Mouse (Mus musculus): Measurements from ENCODE around the gene Agmat. TPM values are rescaled to one million over a fixed set of nuclear protein-coding genes. Genes with fewer than 3 reads are reported as not detected.
"Not testable (repeated sequence)": the region's sequence is repeated elsewhere in the genome, so short reads cannot be mapped to it uniquely, and the experiment has no call there.

The Agmat gene
- total RNA-seq, 2 experiments from 2014 or later: 1.1 to 1.3 TPM

DNA sequence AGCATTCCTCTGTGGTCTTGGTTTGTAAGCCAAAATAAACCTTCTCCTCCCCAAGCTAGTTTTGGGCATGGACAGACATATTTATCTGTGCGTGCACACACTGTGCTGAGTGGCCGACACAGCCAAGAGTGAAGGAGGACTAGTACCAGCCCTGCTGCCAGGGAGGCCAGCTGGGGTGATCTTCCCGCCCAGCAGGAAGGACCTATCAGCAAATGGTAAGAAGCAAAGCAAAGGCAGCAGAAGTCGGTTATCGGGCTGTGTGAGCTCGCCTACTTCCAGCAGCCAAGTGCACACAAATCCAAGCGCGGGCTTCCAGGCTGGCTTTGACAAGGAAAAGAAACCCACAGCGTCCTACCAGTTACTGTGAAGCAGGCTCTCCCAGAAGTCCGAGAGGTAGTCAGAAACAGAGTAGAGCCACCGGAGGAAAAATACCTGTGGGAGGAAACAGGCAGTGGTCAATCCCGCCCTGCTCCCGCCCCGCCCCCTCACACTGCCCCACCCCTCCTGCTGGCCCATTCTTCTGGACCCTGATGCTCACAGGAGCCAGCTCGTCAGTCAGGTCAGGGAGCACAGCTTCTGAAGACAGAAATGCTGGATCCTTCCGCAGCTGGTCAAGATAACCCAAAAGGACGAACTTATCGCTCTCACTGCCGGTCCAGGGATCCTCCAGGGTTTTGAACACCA lies 21.0 kb downstream of the Agmat start:
- no peak for DNase-seq (ENCODE audit: low spot score in 2 of 2)
- intact Hi-C loops (cut with DNase I): no loop called here

GRCm38 (mm10) chr4:141769501-141770160 lies 23.2 kb downstream of the Agmat start:
- intact Hi-C loops (cut with DNase I): no loop called here

GRCm38 (mm10) chr4:141771823-141772222 lies 25.4 kb downstream of the Agmat start:
- DNase-seq (ENCODE audit: low spot score in 2 of 2): no peak
- intact Hi-C loops (cut with DNase I): no loop called here

More at GRCm38 (mm10) chr4:141769501-141770160, 23.2 kb downstream of the Agmat start:
- no peak for DNase-seq (ENCODE audit: low spot score in 2 of 2)

GRCm38 (mm10) chr4:141773019-141773418 lies 26.5 kb downstream of the Agmat start:
- intact Hi-C loops (cut with DNase I); DNase-seq (ENCODE audit: low spot score in 2 of 2): not testable (repeated sequence)

GRCm38 (mm10) chr4:141779828-141780227 lies 33.4 kb downstream of the Agmat start:
- peak; percentile 80 to 81 for DNase-seq (ENCODE audit: low spot score in 2 of 2)
- intact Hi-C loops (cut with DNase I): no loop called here

- DNase-seq (ENCODE audit: low spot score in 2 of 2): no peak
- intact Hi-C loops (cut with DNase I): no loop called here
These were observed 34.9 kb downstream of the Agmat start for GRCm38 (mm10) chr4:141781201-141781985.

- intact Hi-C loops (cut with DNase I): no loop called here
- DNase-seq (ENCODE audit: low spot score in 2 of 2): no peak
These were observed 38.4 kb downstream of the Agmat start for GRCm38 (mm10) chr4:141784835-141785234.

DNA sequence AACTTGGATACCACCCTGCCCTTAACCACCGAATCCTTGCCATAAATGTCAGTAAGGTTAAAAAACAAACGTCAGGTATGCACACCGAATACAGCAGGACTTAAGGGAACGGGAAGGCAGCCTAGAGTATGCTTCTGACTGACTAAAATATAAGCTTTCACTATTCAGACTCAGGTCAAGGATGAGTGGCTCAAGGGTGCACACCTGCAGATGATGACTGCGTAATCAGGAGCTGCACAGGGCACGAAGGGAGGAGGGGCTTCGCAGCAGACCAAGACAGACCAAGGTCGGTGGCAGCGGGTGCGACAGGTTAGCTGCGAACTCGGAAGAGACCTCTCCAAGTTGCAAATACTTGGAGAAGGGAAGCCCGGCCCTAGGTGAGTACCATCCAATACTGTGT lies 39.7 kb downstream of the Agmat start:
- intact Hi-C loops (cut with DNase I): no loop called here

GRCm38 (mm10) chr4:141787046-141787445 lies 40.6 kb downstream of the Agmat start:
- intact Hi-C loops (cut with DNase I): no loop called here
- DNase-seq (ENCODE audit: low spot score in 2 of 2): no peak

More for the DNA sequence above, 39.7 kb downstream of the Agmat start:
- no peak for DNase-seq (ENCODE audit: low spot score in 2 of 2)

GRCm38 (mm10) chr4:141787462-141787861 lies 41.0 kb downstream of the Agmat start:
- no peak for DNase-seq (ENCODE audit: low spot score in 2 of 2)

DNA sequence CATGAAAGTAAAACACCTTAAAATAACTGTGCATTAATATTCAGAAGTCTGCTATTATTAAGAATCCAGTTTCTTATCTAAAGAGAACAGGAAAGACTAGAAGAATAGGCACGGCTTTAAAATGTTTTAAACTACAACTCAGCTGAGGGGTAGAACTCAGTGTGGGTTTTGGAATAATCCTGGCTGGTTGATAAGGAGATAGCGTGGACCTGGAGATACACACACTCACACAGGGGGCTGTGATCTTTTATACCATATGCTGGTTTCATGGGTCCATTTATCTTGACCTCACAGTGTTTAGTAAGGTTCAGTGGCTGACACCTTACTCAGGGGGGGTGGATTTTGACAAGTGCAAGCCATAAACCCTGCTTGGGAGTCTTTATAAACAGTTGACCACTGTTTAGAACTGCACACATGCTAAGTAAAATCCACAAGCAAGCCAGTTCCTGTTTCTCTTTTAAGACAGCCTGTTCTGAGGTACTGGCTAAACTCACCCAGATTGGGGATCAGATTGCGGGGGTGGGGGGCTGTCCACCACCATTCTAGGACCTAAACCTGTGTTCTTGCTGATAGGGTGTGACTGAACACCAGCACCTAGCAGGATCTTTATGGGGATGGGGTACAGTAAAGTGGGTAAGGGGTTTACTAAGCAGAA lies 43.2 kb downstream of the Agmat start:
- intact Hi-C loops (cut with DNase I): loop anchor here (5.0 kb wide), 1 partner anchor 67 kb away; the partner anchor contains the start of gene Ddi2
- no peak for DNase-seq (ENCODE audit: low spot score in 2 of 2)

More at GRCm38 (mm10) chr4:141787462-141787861, 41.0 kb downstream of the Agmat start:
- intact Hi-C loops (cut with DNase I): no loop called here

DNA sequence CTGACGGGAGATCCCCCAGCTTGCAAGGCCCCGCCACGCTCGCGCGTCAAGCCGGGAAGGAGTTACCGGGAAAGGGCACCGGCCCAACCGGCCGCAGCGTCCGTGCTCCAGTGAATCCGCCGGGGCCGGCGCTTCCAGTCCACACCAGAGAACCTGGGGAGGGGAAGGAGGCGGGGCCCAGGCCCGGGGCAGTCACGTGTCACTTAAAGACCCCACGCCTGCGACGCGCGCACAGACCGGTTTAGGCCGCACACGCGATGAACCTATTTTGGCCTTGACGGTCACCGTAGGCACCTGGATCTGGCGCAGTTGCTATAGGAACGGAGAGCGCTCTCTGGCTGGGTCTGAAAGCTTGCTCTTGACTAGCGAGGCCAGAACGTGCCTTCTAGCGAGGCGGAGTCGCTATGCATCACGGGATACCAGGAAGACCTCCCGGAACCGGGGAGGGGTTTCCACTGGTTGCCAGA lies 44.1 kb downstream of the Agmat start, which contains the start of gene Dnajc16:
Gene Dnajc16, minus strand, starts transcription at position 408 of the 467 bp plus-strand sequence.
- DNase-seq (ENCODE audit: low spot score in 2 of 2): peak; percentile 97 to 98
- intact Hi-C loops (cut with DNase I): loop anchor here (5.0 kb wide), 1 partner anchor 68 kb away; the partner anchor contains the start of gene Ddi2

- DNase-seq (ENCODE audit: low spot score in 2 of 2): no peak
- intact Hi-C loops (cut with DNase I): loop anchor here (5.0 kb wide), 1 partner anchor 69 kb away; the partner anchor contains the start of gene Ddi2
These were observed 45.0 kb downstream of the Agmat start for GRCm38 (mm10) chr4:141791486-141791885.

DNA sequence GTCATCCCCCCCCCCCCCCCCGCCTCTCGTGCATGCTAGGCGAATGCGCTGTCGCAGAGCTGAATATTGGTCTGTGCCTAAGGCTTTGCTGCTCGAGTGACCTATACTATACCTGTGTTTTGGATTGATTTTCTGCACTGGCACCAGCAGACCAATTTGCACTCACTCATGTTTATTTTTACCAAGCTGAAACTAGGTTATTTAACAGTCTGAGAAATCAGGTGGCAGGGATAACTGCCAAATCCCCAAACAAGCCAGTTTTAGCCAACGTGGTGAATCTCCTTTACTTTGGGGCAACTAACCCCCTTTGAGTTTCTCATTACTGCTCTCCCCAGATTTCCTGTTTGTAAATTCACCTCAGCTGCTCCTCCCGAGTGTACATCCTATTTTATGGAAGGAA lies 45.5 kb downstream of the Agmat start:
- DNase-seq (ENCODE audit: low spot score in 2 of 2): no peak

GRCm38 (mm10) chr4:141792554-141793281 lies 46.2 kb downstream of the Agmat start:
- intact Hi-C loops (cut with DNase I): loop anchor here (5.0 kb wide), 1 partner anchor 70 kb away; the partner anchor contains the start of gene Ddi2
- DNase-seq (ENCODE audit: low spot score in 2 of 2): no peak

More for the DNA sequence above, 45.5 kb downstream of the Agmat start:
- intact Hi-C loops (cut with DNase I): loop anchor here (5.0 kb wide), 1 partner anchor 70 kb away; the partner anchor contains the start of gene Ddi2

- intact Hi-C loops (cut with DNase I): loop anchor here (5.0 kb wide), 1 partner anchor 71 kb away; the partner anchor contains the start of gene Ddi2
- peak; percentile 94 to 96 for DNase-seq (ENCODE audit: low spot score in 2 of 2)
These were observed 47.0 kb downstream of the Agmat start, which contains the start of gene Casp9 for GRCm38 (mm10) chr4:141793282-141794151. Casp9 (plus strand) TSS chr4:141793612.

DNA sequence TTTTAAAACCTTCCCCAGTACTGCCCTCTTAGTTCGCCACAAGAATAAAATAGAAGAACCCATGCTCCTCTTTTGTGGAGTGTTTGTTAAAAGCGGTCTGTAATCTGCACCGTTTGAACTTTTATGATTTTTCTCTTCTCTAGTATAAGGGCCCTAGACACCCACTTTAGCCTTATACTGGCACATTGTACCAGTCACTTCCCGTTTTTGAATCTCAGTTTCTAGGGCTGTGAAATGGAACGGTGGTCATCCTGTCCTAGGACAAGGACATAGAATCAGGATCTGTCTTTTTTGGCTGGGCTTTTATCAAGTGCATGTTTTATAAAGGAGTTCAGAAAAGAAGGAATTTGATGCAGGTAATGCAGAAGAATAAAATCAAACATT lies 47.7 kb downstream of the Agmat start:
- intact Hi-C loops (cut with DNase I): loop anchor here (5.0 kb wide), 1 partner anchor 72 kb away; the partner anchor contains the start of gene Ddi2

More for the DNA sequence above, 47.7 kb downstream of the Agmat start:
- no peak for DNase-seq (ENCODE audit: low spot score in 2 of 2)
